Mouse (Mus musculus) gastrocnemius, adult 8-10 months (tissue): ENCODE results near the gene Kcnc1. TPM values are rescaled to one million over a fixed set of nuclear protein-coding genes. Genes with fewer than 3 reads are reported as not detected.

Experiments
- DNase-seq, 2 experiments: peaks; one replicate each; pipeline ENCODE4 v3.0.0; 2022; ENCODE audit warnings: low spot score in 2 of 2
- total RNA-seq, 4 experiments: library from RNA; stranded (reverse); gene quantifications; 2 replicates each; pipeline ENCODE4 v1.2.4; 2022

The Kcnc1 gene
- total RNA-seq, 4 experiments from 2014 or later, result 37.5 to 53.5 (median 49.3) TPM

DNA sequence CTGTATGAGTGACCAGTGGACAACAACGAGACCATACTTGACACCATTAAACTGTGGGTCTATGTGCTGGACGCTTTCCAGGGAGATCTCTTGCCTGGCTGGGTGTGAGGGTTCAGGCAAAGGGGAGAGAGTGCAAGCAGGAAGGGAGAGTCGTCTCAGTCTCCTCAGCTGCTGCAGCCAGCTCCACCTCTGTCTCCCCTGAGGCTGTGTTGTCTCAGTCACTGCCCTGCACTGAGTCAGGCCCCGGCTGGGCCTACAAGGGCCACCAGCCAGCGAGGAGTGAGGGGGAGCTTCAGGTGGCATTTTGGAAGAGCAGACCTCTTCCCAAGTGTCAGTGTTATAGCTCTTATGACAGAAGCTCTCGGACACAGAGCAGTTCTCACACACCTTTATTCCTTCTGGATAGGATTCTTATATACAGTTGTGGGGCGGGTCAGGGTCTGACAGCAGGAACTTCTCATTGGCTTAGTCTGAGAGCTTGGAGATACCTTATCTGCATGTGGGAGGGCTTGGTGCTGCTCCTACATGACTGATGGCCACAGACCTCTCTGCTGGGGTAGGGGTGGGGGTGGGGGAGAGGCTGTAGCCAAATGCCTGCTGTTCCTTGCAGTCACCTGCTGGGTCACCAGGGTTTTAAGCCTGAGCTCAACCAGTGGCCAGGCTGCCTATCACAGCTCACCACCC lies 74.9 kb downstream of the Kcnc1 start:
- DNase-seq, result no peak

DNA sequence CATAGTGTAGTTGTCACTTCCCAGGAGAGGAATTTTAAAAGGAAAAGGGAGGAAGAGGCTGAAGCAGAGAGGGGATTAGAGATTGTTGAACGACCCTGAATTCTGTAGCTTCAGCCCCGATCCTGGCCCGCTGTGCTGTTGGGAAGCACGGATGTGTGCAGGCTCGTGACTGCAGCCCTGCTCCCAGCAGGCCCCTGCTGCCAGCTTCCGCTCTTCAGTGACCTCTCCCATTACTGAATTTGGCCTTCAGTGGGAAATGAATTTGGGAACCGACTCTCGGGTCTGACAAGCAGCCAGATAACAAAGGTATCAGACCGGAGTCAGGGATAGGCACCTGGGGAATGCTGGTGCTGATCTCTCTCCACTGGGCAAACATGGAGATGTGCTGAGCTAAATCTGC lies 76.8 kb downstream of the Kcnc1 start:
- no peak for DNase-seq

DNA sequence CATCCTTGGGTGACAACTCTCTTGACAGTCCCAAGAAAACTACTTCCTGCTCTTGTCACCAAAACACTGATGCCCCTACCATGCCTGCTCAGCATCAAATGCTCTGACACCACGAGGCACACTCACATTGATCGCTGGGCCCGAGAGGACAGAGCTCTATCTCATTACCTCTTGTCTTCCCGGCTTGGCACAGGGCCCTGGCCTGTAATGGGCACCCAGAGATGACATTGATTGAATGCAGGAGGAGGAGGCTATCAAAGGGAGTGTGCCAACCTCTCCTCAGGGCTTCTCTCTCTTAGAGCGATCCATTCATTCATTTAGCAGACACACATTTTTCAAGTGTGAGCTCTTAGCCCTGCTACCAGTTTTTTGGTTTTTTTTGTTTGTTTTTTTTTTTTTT lies 79.2 kb downstream of the Kcnc1 start:
- no peak for DNase-seq

DNA sequence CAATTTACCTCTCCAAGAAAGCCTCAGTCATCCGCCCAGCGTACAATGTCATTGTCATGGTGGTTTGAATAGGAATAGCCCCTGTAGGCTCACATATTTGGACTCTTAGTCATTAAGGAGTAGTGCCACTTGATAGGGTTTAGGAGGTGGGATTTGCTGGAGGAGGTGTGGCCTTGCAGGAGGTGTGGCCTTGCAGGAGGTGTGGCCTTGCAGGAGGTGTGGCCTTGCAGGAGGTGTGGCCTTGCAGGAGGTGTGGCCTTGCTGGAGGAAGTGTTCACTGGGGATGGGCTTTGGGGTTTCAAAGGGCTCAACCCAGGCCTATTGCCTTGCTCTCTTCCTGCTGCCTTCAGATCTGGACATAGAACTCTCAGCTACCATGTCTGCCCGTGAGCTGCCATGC lies 81.2 kb downstream of the Kcnc1 start:
- DNase-seq, result no peak

DNA sequence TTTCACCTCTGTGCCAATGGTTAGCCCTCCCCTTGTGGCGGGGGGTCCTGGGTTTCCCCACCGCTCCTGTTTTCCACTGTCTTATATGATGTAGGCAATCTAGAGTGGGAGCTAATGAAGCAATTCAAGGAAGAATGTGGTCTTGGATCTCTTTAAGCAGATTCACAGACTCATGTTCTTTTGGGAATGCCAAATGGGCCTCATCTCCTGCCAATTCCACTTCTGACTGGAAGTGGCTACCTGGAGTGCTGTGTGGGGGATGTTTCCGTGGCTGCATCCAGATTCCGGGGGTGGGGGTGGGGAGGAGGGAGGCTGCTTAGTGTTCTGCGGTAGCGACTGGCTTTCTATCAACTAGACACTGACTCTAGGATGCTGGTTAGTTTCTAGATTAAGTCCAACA lies 83.5 kb downstream of the Kcnc1 start:
- no peak for DNase-seq

DNA sequence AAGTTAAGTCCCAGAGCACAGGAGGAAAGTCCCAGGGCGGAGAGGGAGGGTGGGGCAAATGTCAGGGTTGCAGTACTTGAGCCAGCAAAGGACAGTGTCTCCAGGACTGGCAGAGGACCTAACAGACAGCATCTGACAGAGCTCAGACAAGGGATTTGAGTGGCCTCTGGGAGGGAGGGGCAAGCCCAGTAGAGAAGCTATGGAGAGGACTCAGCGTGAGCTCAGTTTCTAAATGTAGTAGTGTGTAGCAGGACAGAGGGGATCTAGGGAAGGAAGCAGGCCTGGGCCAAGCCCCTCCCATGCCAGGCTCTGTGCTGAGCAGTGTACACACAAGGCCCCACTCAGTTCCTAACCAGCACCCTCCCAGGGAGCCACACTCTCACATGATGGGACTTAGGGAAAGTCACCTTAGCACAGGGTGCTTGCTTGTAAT lies 85.8 kb downstream of the Kcnc1 start:
- peak; percentile 37 to 65 for DNase-seq

DNA sequence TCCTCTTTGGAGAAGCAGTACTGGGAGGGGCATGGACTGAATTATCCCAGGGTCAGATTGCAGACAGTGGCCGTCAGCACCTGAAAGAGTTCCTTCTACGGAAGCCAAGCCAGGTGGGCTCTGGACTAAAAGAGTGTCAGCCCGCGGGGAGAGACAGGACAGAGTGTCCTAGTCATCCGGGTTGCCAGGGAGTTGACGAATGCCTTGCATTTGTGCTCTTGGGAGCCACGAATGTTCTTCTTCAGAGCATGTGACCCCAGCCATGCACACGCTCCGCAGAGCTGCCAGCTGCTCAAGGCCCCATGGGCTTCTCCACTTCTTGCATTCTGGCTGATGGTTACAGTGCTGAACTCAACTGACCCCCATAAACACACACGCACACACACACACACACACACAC lies 86.8 kb downstream of the Kcnc1 start:
- DNase-seq, result peak; percentile 15 to 18

DNA sequence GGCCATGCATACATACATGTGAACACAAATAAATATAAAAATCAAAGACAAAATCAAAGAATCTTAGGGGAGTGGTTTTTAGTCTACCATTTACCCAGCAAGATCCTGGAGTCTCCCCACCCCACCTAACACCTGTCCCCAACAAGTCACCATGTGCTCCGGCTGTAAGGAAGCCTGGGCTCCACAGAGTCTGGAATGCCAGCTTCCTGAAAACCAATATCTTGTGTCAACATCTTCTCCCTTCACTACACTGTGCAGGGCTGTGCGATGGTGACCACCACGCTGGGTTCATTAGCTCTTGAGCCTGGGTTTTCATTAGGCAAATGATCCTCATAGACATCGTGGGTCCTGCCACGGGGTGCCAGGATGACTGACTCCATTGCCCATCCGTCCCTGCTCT lies 87.9 kb downstream of the Kcnc1 start:
- no peak for DNase-seq

DNA sequence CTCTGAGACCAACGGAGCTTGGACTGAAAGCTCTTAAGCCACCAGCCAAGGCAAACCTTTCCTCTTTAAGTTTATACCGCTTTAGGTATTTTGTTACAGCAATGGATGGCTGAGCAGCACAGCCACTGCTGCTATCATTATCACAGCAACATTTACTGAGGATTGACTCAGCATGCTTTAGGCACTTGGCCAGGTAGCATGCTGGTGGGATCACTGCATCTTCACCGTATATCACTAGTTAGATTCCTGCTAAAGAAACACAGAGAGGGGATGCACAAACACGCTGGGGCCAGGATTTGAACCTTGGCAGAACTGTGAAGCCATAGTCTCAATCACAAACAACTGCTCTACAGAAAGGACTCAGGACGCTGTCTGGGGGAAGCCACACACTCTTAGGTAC lies 90.5 kb downstream of the Kcnc1 start:
- DNase-seq, result no peak

DNA sequence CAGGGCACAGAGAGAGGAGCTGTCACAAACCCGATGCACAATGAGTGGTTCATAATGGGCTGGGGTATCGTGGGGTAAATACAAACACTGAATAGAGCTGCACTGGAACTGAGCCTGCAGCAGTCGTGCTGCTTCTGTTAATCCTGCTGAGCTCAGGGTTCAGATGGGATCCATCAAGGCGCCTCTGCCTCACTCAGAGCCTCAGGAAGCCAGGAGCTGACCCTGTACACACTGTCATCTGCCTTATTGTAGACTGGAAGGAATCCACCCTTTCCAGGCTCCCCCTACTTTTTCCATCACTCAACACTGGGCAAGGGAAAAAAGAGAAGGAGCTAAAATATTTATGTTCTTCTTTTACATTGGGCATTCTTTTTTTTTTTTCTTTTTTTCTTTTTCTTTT lies 91.1 kb downstream of the Kcnc1 start:
- DNase-seq, result no peak

Other genes starting within 250 kb of the Kcnc1 start
- 1 to 10 TPM; 3.0 to 6.3 (median 4.2) TPM for gene Abcc8, start 216.5 kb upstream of the Kcnc1 start, total RNA-seq
- 10 to 100 TPM in 1 of 4 experiments, 1 to 10 TPM in 3; 5.6 to 11.4 (median 7.0) TPM for gene Ush1c, start 158.0 kb upstream of the Kcnc1 start, total RNA-seq
- gene Otog, start 155.5 kb upstream of the Kcnc1 start, total RNA-seq, result under 1 TPM; 0.39 to 0.88 (median 0.65) TPM
- 10 to 100 TPM; 11.1 to 14.3 (median 11.9) TPM for gene Myod1, start 20.0 kb upstream of the Kcnc1 start, total RNA-seq
- 1 to 10 TPM; 1.5 to 3.8 (median 3.1) TPM for gene Sergef, start 243.3 kb downstream of the Kcnc1 start, total RNA-seq